Mouse (Mus musculus): ENCODE results near the gene Snx19.

- TF ChIP-seq CTCF (IDR thresholded peaks at IDR 0.05; ENCODE audit: control insufficient read depth, insufficient read depth, insufficient read length) (no peak), MYOG (IDR thresholded peaks at IDR 0.05; ENCODE audit: control insufficient read depth, extremely low read depth, insufficient read length) (no peak), USF1 (IDR thresholded peaks at IDR 0.05; ENCODE audit: low read depth) (no peak), MYOD1 (IDR thresholded peaks at IDR 0.05; ENCODE audit: control insufficient read depth, insufficient read length, low read depth) (no peak), MAX (IDR thresholded peaks at IDR 0.05) (no peak), CEBPB (IDR thresholded peaks at IDR 0.05; ENCODE audit: low read depth) (no peak)
Observed at GRCm38 (mm10) chr9:30441761-30442160, 14.9 kb downstream of the Snx19 start.
